Mouse (Mus musculus): ENCODE data around the gene Krtap28-10. TPM values are rescaled to one million over a fixed set of nuclear protein-coding genes. Genes with fewer than 3 reads are reported as not detected.
"Not testable (repeated sequence)": the region's sequence is repeated elsewhere in the genome, so short reads cannot be mapped to it uniquely, and the experiment has no call there.

Gene Krtap28-10
- polyA plus RNA-seq, 1 experiment: not detected

- TF ChIP-seq POLR2A (IDR thresholded peaks at IDR 0.05; ENCODE audit: borderline replicate concordance, extremely low read depth, insufficient read depth, insufficient read length, poor library complexity, severe bottlenecking): no peak
- no peak for TF ChIP-seq CTCF (IDR thresholded peaks at IDR 0.05; ENCODE audit: borderline replicate concordance, extremely low read depth, insufficient read depth, insufficient read length)
- DNase-seq (ENCODE audit: low read depth): peak; percentile 74
Measured at GRCm38 (mm10) chr1:83007471-83007870, 34.8 kb downstream of the Krtap28-10 start.

- no peak for TF ChIP-seq CTCF (IDR thresholded peaks at IDR 0.05; ENCODE audit: borderline replicate concordance, extremely low read depth, insufficient read depth, insufficient read length)
- TF ChIP-seq POLR2A (IDR thresholded peaks at IDR 0.05; ENCODE audit: borderline replicate concordance, extremely low read depth, insufficient read depth, insufficient read length, poor library complexity, severe bottlenecking): no peak
- DNase-seq (ENCODE audit: low read depth): peak; percentile 2
Measured at GRCm38 (mm10) chr1:83006218-83007179, 35.8 kb downstream of the Krtap28-10 start.

DNA sequence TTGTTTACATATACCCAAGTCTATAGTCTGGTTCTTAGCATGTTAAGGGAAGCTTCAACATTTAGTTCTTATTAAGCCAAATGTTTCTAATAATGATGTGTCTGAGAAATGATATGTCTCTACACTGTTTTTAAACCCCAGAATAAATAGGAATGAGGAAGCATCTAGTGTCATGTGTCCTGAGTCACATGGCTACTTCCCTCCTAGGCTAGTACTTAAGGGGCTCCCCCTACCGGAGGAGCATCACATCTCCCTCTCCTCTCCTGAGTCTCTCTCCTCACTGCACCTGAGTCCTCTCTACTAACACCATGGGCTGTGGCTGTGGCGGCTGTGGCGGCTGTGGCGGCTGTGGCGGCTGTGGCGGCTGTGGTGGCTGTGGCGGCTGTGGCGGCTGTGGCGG is 42.0 kb downstream of the Krtap28-10 start, which contains the start of gene Gm47959:
TSS of gene Gm47959 (plus strand) at position 243 of the 400 bp plus-strand sequence.
- DNase-seq (ENCODE audit: low read depth): not testable (repeated sequence)

DNA sequence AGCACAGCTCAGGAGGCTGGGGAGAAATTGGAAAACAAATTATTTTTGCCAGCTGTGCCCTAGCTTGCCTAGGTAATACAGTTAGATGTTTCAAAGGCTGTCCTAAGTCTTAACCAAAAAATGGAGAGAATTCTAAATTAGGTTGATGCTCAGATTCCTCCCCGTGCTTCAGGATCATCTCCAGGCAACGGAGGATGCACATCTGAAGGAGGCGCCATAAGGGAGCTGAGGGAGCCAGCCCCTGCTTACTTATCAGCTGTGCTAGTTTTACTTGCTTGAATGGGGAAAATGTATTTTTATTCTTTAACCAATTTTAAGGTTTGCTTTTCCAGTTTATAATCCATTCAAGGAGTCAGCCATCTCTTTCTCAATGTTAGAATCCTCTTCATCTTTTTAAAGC is 48.3 kb downstream of the Krtap28-10 start:
- no peak for TF ChIP-seq CTCF (IDR thresholded peaks at IDR 0.05; ENCODE audit: borderline replicate concordance, extremely low read depth, insufficient read depth, insufficient read length)
- TF ChIP-seq POLR2A (IDR thresholded peaks at IDR 0.05; ENCODE audit: borderline replicate concordance, extremely low read depth, insufficient read depth, insufficient read length, poor library complexity, severe bottlenecking): no peak
- DNase-seq (ENCODE audit: low read depth): no peak

DNA sequence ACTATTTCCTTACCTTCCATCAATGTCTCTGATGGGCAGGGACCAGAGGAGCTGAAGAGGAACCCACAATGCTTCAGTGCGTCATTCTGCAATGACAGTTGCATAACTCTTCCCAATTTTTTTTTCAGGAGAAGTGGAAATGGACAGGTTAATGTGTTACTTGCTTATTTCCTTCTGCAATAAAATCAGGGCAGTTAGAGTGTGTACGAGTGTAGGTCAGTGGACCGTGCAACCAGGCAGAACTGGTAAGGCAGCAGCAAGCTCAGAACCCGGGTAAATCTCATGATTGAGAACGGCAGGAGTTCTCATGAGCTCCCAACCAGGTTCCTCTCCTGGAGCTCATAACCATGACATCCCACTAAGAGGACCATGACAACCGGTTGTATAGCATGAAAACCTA is 50.2 kb downstream of the Krtap28-10 start:
- DNase-seq (ENCODE audit: low read depth): no peak
- TF ChIP-seq POLR2A (IDR thresholded peaks at IDR 0.05; ENCODE audit: borderline replicate concordance, extremely low read depth, insufficient read depth, insufficient read length, poor library complexity, severe bottlenecking) (no peak), CTCF (IDR thresholded peaks at IDR 0.05; ENCODE audit: borderline replicate concordance, extremely low read depth, insufficient read depth, insufficient read length) (no peak)

DNA sequence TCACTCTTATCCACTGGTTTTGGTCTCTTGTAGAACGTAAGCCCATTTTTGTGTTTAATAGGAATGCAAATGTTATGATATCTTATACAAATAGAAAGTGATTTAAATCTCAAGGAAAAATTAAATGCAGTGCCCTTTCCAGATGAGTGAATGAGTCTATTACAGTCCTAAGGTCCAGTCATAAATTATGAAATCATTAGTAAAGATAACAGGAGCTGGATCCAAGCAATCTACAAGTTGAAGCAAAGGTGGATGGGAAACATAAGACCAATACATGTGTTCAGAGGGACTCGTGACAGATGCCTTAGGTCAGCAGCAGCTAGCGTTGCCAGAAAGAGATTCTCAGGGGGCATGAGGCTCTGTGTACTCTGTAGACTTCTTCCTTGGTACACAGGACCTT is 50.7 kb downstream of the Krtap28-10 start:
- no peak for DNase-seq (ENCODE audit: low read depth)
- TF ChIP-seq CTCF (IDR thresholded peaks at IDR 0.05; ENCODE audit: borderline replicate concordance, extremely low read depth, insufficient read depth, insufficient read length) (no peak), POLR2A (IDR thresholded peaks at IDR 0.05; ENCODE audit: borderline replicate concordance, extremely low read depth, insufficient read depth, insufficient read length, poor library complexity, severe bottlenecking) (no peak)

Other genes starting within 250 kb of the Krtap28-10 start
- 52.6 and 55.4 TPM in 2 replicates for gene Agfg1, start 203.0 kb downstream of the Krtap28-10 start, polyA plus RNA-seq (2012; rRNA removed)
- 2.2 and 3.0 TPM in 2 replicates for gene A030005L19Rik, start 129.2 kb downstream of the Krtap28-10 start, polyA plus RNA-seq (2012; rRNA removed)
- 0.24 TPM in 1 of 2 replicates, not detected in the other for gene A030014E15Rik, start 117.6 kb downstream of the Krtap28-10 start, polyA plus RNA-seq (2012; rRNA removed)
- not detected in 2 replicates for gene Gm6217, start 111.1 kb downstream of the Krtap28-10 start, polyA plus RNA-seq (2012; rRNA removed)
- gene A030003K21Rik, start 99.1 kb downstream of the Krtap28-10 start, polyA plus RNA-seq (2012; rRNA removed): not detected in 2 replicates
- gene Gm7544, start 86.5 kb downstream of the Krtap28-10 start, polyA plus RNA-seq (2012; rRNA removed): not detected in 2 replicates
- not detected in 2 replicates for gene Gm47955, start 82.2 kb downstream of the Krtap28-10 start, polyA plus RNA-seq (2012; rRNA removed)
- not detected in 2 replicates for gene Gm47959, start 41.9 kb downstream of the Krtap28-10 start, polyA plus RNA-seq (2012; rRNA removed)
- 1.00 and 1.1 TPM in 2 replicates for gene Slc19a3, start 4.0 kb downstream of the Krtap28-10 start, polyA plus RNA-seq (2012; rRNA removed)
- not detected in 2 replicates for gene Gm47969, start 2.5 kb upstream of the Krtap28-10 start, polyA plus RNA-seq (2012; rRNA removed)
- not detected in 2 replicates for gene A030005K14Rik, start 16.9 kb upstream of the Krtap28-10 start, polyA plus RNA-seq (2012; rRNA removed)
- gene Krtap28-13, start 18.4 kb upstream of the Krtap28-10 start, polyA plus RNA-seq (2012; rRNA removed): not detected in 2 replicates
- 0.11 TPM in 1 of 2 replicates, not detected in the other for gene Ccl20, start 74.3 kb upstream of the Krtap28-10 start, polyA plus RNA-seq (2012; rRNA removed)
- 2.3 and 2.8 TPM in 2 replicates for gene Daw1, start 117.3 kb upstream of the Krtap28-10 start, polyA plus RNA-seq (2012; rRNA removed)